Mouse (Mus musculus) myocyte (in vitro differentiated cells): Measurements from ENCODE around the gene Macrod1.

Source experiments
- E2F4 ChIP-seq: IDR thresholded peaks from one replicate; pipeline ENCODE4 v1.6.1; 2011; ENCODE audit warnings: mild to moderate bottlenecking, control low read depth, moderate library complexity; ENCODE audit not compliant: insufficient read depth
- MAX ChIP-seq: IDR thresholded peaks from one replicate; pipeline ENCODE4 v1.6.1; 2011; ENCODE audit warnings: low read depth, mild to moderate bottlenecking, control low read depth
- MYOD1 ChIP-seq, 3 experiments: IDR thresholded peaks; one replicate each; pipeline ENCODE4 v1.6.1; 2011; ENCODE audit warnings: control low read depth in 2 of 3, low read depth in 2 of 3, mild to moderate bottlenecking in 2 of 3, moderate library complexity in 1 of 3; ENCODE audit not compliant: insufficient read length in 2 of 3, control insufficient read depth in 1 of 3
- POLR2A ChIP-seq: IDR thresholded peaks from one replicate; pipeline ENCODE4 v1.6.1; 2011; ENCODE audit warnings: low read depth, mild to moderate bottlenecking, control low read depth, moderate library complexity; ENCODE audit not compliant: insufficient read length
- SRF ChIP-seq: IDR thresholded peaks from one replicate; pipeline ENCODE4 v1.6.1; 2011; ENCODE audit warnings: low read depth; ENCODE audit not compliant: control insufficient read depth, insufficient read length
- TCF12 ChIP-seq: IDR thresholded peaks from one replicate; pipeline ENCODE4 v1.6.1; 2011; ENCODE audit warnings: mild to moderate bottlenecking, control low read depth; ENCODE audit not compliant: poor library complexity, insufficient read depth, severe bottlenecking
- TCF3 ChIP-seq: IDR thresholded peaks from one replicate; pipeline ENCODE4 v1.6.1; 2011; ENCODE audit warnings: low read depth, control low read depth; ENCODE audit not compliant: insufficient read length
- USF1 ChIP-seq: IDR thresholded peaks from one replicate; pipeline ENCODE4 v1.6.1; 2011; ENCODE audit warnings: low read depth, mild to moderate bottlenecking, control low read depth, moderate library complexity

DNA sequence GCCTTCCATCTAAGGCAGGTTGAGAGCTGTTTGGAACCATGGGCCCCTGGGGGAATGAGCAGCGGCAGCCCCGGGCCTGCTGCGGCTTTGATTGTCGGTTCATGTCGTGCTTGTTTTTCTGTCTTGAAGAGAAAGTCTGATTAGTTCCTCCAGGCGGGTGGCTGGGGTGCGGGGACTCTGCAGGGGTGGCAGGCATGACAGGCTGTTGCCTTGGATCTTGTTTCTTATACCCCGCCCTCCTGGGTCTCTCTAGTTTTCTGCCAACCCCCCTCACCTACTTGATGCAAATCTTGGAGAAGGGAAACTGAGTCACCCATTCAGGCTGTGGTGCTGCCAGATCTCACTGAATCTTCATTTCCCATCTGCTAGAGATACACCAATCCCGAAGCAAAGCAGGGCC lies 31.9 kb downstream of the Macrod1 start:
- TF ChIP-seq POLR2A = no peak
- no peak for TF ChIP-seq USF1
- no peak for TF ChIP-seq TCF3
- TF ChIP-seq MAX = no peak
- no peak for TF ChIP-seq TCF12
- TF ChIP-seq SRF = no peak
- no peak for TF ChIP-seq E2F4
- TF ChIP-seq MYOD1 (IDR thresholded peaks at IDR 0.05; ENCODE audit: control insufficient read depth in 1 of 3, insufficient read length in 2 of 3, low read depth in 2 of 3) = no peak
